Mouse (Mus musculus): ENCODE data around the gene Psmc2. TPM values are rescaled to one million over a fixed set of nuclear protein-coding genes. Genes with fewer than 3 reads are reported as not detected.

Gene Psmc2
- total and polyA plus RNA-seq, 3 experiments: 87.4 to 208 (median 115) TPM

GRCm38 (mm10) chr5:21785776-21786175 is 693 bp downstream of the Psmc2 start:
- H3K27ac ChIP-seq (ENCODE audit: insufficient read depth, low read depth): peak overlapping the region; percentile 51
- no peaks in the 10 kb centered on the region for H3K9me3 ChIP-seq (replicated peaks; ENCODE audit: low read length)
- peak overlapping the region in 2 of 3 experiments; percentile 96 to 100 for H3K4me3 ChIP-seq (replicated peaks in 1 of 3; ENCODE audit: low read depth in 2 of 3, low read length in 2 of 3, poor library complexity in 1 of 3)
- peaks cover 26 to 53% of the 10 kb centered on the region in 2 experiments for H3K36me3 ChIP-seq (replicated peaks in 1 of 2; ENCODE audit: control insufficient read depth in 1 of 2, insufficient read depth in 1 of 2, low read length in 1 of 2)
- DNase-seq (ENCODE audit: extremely low read depth): peak; percentile 30
- in situ Hi-C loops (cut with MboI; ENCODE audit: low pct_ligation_motif_present, low pct_unique_long_range_greater_than_20kb, low sequenced_read_pairs): no loop called here
- no peaks in the 10 kb centered on the region for H3K27me3 ChIP-seq (replicated peaks)
- H3K79me2 ChIP-seq (replicated peaks; ENCODE audit: control insufficient read depth, extremely low read depth, insufficient read depth, poor library complexity, severe bottlenecking): peaks cover 65% of the 10 kb centered on the region
- dilution Hi-C loops (cut with MboI; ENCODE audit: extremely low pct_ligation_motif_present, extremely low pct_unique_long_range_greater_than_20kb, low sequenced_read_pairs): no loop called here
- peak; percentile 75 for TF ChIP-seq ZNF384 (IDR thresholded peaks at IDR 0.05; ENCODE audit: low read depth, low read length)
- TF ChIP-seq CHD1 (IDR thresholded peaks at IDR 0.05; ENCODE audit: low read depth, low read length): no peak; the same call in 1 of the 2 replicates
- TF ChIP-seq TBP (conservative IDR thresholded peaks at IDR 0.05; ENCODE audit: low read depth, low read length): 0 out of 2 replicates have a peak, but pooled peaks have one; percentile 23
- peak overlapping the region; percentile 82; the same call in 1 of the 2 replicates for H3K9ac ChIP-seq (ENCODE audit: insufficient read depth, low read depth)
- H3K4me1 ChIP-seq (ENCODE audit: control insufficient read depth in 1 of 2, insufficient read depth in 2 of 2): peaks cover 3 to 37% of the 10 kb centered on the region in 2 experiments; a peak in 2 of 4 replicates
- H3K4me2 ChIP-seq (ENCODE audit: insufficient read depth, low read depth, poor library complexity, severe bottlenecking): peak overlapping the region; percentile 93

- Histone ChIP-seq H3K79me2 (replicated peaks; ENCODE audit: control insufficient read depth, extremely low read depth, insufficient read depth, poor library complexity, severe bottlenecking) (peaks cover 64% of the 10 kb centered on the region), H3K4me2 (ENCODE audit: insufficient read depth, low read depth, poor library complexity, severe bottlenecking) (peak overlapping the region; percentile 93), H3K27me3 (replicated peaks) (no peaks in the 10 kb centered on the region), H3K9ac (ENCODE audit: insufficient read depth, low read depth) (peak overlapping the region; percentile 98), H3K9me3 (replicated peaks; ENCODE audit: low read length) (no peaks in the 10 kb centered on the region), H3K4me1 (ENCODE audit: control insufficient read depth in 1 of 2, insufficient read depth in 2 of 2) (peaks cover 3 to 40% of the 10 kb centered on the region in 2 experiments; a peak in 2 of 4 replicates), H3K36me3 (replicated peaks in 1 of 2; ENCODE audit: control insufficient read depth in 1 of 2, insufficient read depth in 1 of 2, low read length in 1 of 2) (peaks cover 19 to 52% of the 10 kb centered on the region in 2 experiments), H3K27ac (ENCODE audit: insufficient read depth, low read depth) (peak overlapping the region; percentile 77), H3K4me3 (replicated peaks in 1 of 3; ENCODE audit: low read depth in 2 of 3, low read length in 2 of 3, poor library complexity in 1 of 3) (peak overlapping the region; percentile 88 to 100 (median 96))
- dilution Hi-C loops (cut with MboI; ENCODE audit: extremely low pct_ligation_motif_present, extremely low pct_unique_long_range_greater_than_20kb, low sequenced_read_pairs): no loop called here
- in situ Hi-C loops (cut with MboI; ENCODE audit: low pct_ligation_motif_present, low pct_unique_long_range_greater_than_20kb, low sequenced_read_pairs): no loop called here
- peak; percentile 93 for DNase-seq (ENCODE audit: extremely low read depth)
- TF ChIP-seq UBTF (IDR thresholded peaks at IDR 0.05; ENCODE audit: low read depth, low read length): peak; percentile 94
- TF ChIP-seq CHD2 (IDR thresholded peaks at IDR 0.05; ENCODE audit: low read length): 0 out of 2 replicates have a peak, but pooled peaks have one; percentile 42
- TF ChIP-seq TBP (conservative IDR thresholded peaks at IDR 0.05; ENCODE audit: low read depth, low read length): peak; percentile 83
- peak; percentile 81 for TF ChIP-seq MAFK (IDR thresholded peaks at IDR 0.05; ENCODE audit: insufficient replicate concordance, low read length)
- TF ChIP-seq ELF1 (IDR thresholded peaks at IDR 0.05; ENCODE audit: low read depth, low read length): peak; percentile 87
- peak; percentile 68; the same call in 1 of the 2 replicates for TF ChIP-seq KAT2A (IDR thresholded peaks at IDR 0.05; ENCODE audit: insufficient replicate concordance, low read length)
- TF ChIP-seq E2F4 (IDR thresholded peaks at IDR 0.05; ENCODE audit: insufficient replicate concordance, low read depth, low read length): 0 out of 2 replicates have a peak, but pooled peaks have one; percentile 59
- peak; percentile 92 for TF ChIP-seq NELFE (IDR thresholded peaks at IDR 0.05; ENCODE audit: low read depth, low read length)
- TF ChIP-seq ZMIZ1 (IDR thresholded peaks at IDR 0.05; ENCODE audit: low read depth, low read length): no peak
- no peak for TF ChIP-seq EP300 (IDR thresholded peaks at IDR 0.05; ENCODE audit: low read length)
- peak; percentile 81 for TF ChIP-seq MYC (IDR thresholded peaks at IDR 0.05; ENCODE audit: low read depth, low read length)
- TF ChIP-seq SMC3 (IDR thresholded peaks at IDR 0.05; ENCODE audit: low read depth, low read length): no peak
- peak; percentile 87 for TF ChIP-seq POLR2A (IDR thresholded peaks at IDR 0.05; ENCODE audit: low read depth, low read length)
- peak; percentile 55; the same call in 1 of the 2 replicates for TF ChIP-seq MAZ (IDR thresholded peaks at IDR 0.05; ENCODE audit: low read depth, low read length)
- TF ChIP-seq TCF12 (IDR thresholded peaks at IDR 0.05; ENCODE audit: low read depth, low read length): peak; percentile 91
- peak; percentile 74; the same call in 1 of the 2 replicates for TF ChIP-seq MAX (IDR thresholded peaks at IDR 0.05; ENCODE audit: low read length)
- peak; percentile 92 for TF ChIP-seq MXI1 (IDR thresholded peaks at IDR 0.05; ENCODE audit: low read depth, low read length)
- TF ChIP-seq SIN3A (IDR thresholded peaks at IDR 0.05; ENCODE audit: low read length): peak; percentile 94
- TF ChIP-seq IRF4 (IDR thresholded peaks at IDR 0.05; ENCODE audit: low read depth, low read length): peak; percentile 86
- TF ChIP-seq HCFC1 (IDR thresholded peaks at IDR 0.05; ENCODE audit: low read depth, low read length): peak; percentile 88
- TF ChIP-seq RAD21 (IDR thresholded peaks at IDR 0.05; ENCODE audit: low read depth, low read length): no peak
- no peak for TF ChIP-seq JUND (conservative IDR thresholded peaks at IDR 0.05; ENCODE audit: low read depth, low read length)
- no peak for TF ChIP-seq RCOR1 (conservative IDR thresholded peaks at IDR 0.05; ENCODE audit: low read depth, low read length)
- TF ChIP-seq GABPA (IDR thresholded peaks at IDR 0.05; ENCODE audit: insufficient replicate concordance, low read depth, low read length): no peak; the same call in 1 of the 2 replicates
- peak; percentile 47 for TF ChIP-seq NRF1 (IDR thresholded peaks at IDR 0.05; ENCODE audit: low read depth, low read length)
- TF ChIP-seq ZC3H11A (IDR thresholded peaks at IDR 0.05; ENCODE audit: low read depth, low read length): no peak
- no peak for TF ChIP-seq USF1 (IDR thresholded peaks at IDR 0.05; ENCODE audit: low read depth, low read length)
- peak; percentile 78 for TF ChIP-seq BHLHE40 (IDR thresholded peaks at IDR 0.05; ENCODE audit: low read depth, low read length)
Observed at GRCm38 (mm10) chr5:21786258-21787185, 1.4 kb downstream of the Psmc2 start.

Data from CH12.LX (cell line).